Mouse (Mus musculus) heart, adult 18-20 months (tissue): ENCODE results near the gene Il12rb2. TPM values are rescaled to one million over a fixed set of nuclear protein-coding genes. Genes with fewer than 3 reads are reported as not detected.

Source experiments
- DNase-seq, 2 experiments: peaks; one replicate each; pipeline ENCODE4 v3.0.0; 2021 to 2022; ENCODE audit warnings: mixed read lengths in 1 of 2
- total RNA-seq, 2 experiments: library from RNA; stranded (reverse); gene quantifications; 2 replicates each; pipeline ENCODE4 v1.2.3; 2021

Gene Il12rb2
- total RNA-seq, 2 experiments from 2014 or later = 0.22 to 0.26 TPM

- DNase-seq = no peak
Observed at GRCm38 (mm10) chr6:67292042-67292623, 83.9 kb downstream of the Il12rb2 start.

- no peak for DNase-seq
Observed at GRCm38 (mm10) chr6:67282897-67283296, 93.1 kb downstream of the Il12rb2 start.

- DNase-seq = no peak
Observed at GRCm38 (mm10) chr6:67281614-67282197, 94.3 kb downstream of the Il12rb2 start.

DNA sequence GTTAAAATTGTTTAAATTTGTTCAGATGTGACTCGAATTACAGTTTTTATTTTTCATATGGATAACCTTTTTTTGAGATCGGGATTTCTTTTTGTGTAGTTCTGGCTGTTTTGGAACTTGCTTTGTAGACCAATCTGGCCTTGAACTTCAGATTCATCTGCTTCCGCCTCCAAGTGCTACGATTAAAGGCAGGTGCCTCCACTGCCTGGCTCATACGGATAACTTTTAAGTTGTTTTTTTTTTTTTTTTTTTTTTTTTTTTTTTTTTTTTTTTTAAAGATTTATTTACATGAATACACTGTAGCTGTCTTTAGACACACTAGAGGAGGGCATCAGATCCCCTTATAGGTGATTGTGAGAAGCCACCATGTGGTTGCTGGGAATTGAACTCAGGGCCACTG, 98.0 kb downstream of the Il12rb2 start:
- DNase-seq = no peak

DNA sequence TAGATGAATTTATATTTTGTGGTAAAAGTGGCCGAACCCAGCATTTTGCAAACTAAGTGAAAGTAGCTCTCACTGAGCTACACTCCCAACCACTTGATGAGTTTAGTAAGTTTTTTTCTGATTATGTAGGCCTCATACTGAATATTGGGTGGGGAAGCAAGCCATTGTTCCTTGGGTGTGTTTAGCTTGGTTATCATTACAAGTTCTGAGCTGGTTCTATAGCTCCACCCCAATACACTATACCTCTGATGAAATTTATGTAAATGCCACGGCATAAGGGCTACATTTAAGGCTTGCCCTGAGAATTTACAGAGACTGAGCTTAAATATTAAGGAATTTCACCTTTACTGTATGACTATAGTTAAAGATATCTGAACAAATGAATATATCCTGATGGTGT, 106.5 kb downstream of the Il12rb2 start:
- no peak for DNase-seq

DNA sequence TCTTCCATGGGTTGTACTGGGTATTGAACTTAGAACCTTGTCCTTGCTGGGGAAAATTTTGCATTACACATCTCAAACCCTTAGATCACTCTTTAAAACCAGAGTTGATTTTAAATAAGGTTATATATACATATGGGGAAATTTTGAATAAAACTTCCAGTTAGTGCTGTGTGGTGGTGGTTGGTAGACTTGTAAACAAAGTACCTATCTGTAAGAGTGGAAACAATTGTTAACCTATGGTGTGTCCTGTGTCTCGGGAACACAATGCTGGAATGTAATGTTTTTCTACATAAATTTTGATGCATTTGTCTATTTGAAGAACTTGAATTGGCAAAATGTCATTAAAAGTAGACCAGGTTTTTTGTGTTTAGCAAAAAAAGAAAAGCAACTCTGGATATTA, 107.0 kb downstream of the Il12rb2 start:
- DNase-seq = no peak

GRCm38 (mm10) chr6:67268245-67268612, 107.8 kb downstream of the Il12rb2 start:
- no peak for DNase-seq

- DNase-seq = peak; percentile 28 to 64
Observed at GRCm38 (mm10) chr6:67267408-67268244, 108.4 kb downstream of the Il12rb2 start.

GRCm38 (mm10) chr6:67266664-67267407, 109.2 kb downstream of the Il12rb2 start:
- DNase-seq = peak; percentile 97 to 98

GRCm38 (mm10) chr6:67266159-67266657, 109.8 kb downstream of the Il12rb2 start:
- DNase-seq = no peak

GRCm38 (mm10) chr6:67264935-67265334, 111.1 kb downstream of the Il12rb2 start:
- DNase-seq = no peak

DNA sequence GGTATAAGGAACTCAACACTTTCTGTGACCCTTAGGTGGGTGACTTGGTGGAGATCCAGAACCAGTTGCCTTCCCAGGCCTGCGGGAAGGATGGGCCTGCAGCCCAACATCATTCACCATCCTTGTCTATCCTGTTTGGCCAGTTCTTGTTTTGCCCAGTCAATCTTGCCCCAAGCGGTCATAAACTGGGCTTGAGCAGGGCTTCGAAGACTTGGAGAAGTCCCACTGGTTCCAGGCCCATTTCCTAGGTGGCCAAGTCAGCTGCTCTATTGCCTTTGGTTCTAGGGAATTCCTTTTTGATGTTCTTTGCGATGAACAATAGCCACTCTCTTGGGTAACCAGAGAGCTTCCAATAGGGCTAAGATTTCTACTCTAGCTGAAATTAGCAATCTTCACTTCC, 124.9 kb downstream of the Il12rb2 start:
- DNase-seq = no peak

- no peak for DNase-seq
Observed at GRCm38 (mm10) chr6:67244451-67244850, 131.5 kb downstream of the Il12rb2 start.

DNA sequence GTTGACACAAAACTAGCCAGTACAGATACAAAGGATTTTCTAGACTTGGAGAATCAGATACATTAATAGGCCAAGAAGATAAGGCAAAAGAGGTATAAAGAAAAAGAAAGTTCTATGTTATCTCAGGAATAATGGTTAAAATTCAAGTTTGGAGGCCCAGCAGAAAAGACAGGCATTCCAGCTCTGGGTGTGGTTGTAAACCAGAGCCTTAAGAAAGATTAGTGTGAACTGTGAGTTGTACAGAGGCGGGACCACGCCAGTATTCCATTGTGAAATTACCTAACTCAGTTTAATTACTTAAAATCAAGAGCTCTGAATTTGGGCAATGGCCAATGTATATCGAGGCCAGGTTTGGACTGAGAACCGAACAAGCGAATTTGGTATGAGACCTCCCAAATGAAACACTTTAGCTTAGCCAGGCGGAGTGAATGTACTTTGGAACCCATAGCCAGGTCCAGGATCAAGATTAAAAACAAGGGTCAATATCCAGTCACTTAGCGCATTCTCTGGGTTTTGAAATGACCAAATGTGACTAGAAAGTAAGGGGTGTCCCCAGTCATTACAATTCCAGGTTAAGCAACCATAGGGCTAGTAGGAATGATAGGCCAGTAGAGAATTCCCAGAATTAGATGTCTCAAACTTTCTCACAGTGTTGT, 132.1 kb downstream of the Il12rb2 start:
- DNase-seq = no peak

Other genes starting within 250 kb of the Il12rb2 start
- 100 to 1,000 TPM; 208 to 214 TPM for gene Serbp1, start 138.0 kb downstream of the Il12rb2 start, total RNA-seq
- not detected for gene Il23r, start 115.7 kb upstream of the Il12rb2 start, total RNA-seq
- gene Tacstd2, start 159.6 kb upstream of the Il12rb2 start, total RNA-seq = under 1 TPM in 1 of 2 experiments, not detected in 1; 0.39 TPM